Mouse (Mus musculus) G1E (cell line): ENCODE measurements around the gene March9.

Source experiments
- CTCF ChIP-seq: IDR thresholded peaks from 2 replicates; pipeline ENCODE4 v1.5.1; 2012; ENCODE audit warnings: low read depth, low read length, inconsistent platforms, mixed read lengths
- GATA1 ChIP-seq: IDR thresholded peaks from 2 replicates; pipeline ENCODE4 v1.6.1; 2012; ENCODE audit warnings: borderline replicate concordance, low read length, inconsistent platforms, mixed read lengths
- TAL1 ChIP-seq: conservative IDR thresholded peaks from 2 replicates; pipeline ENCODE4 v1.6.1; 2012; ENCODE audit warnings: low read depth, low read length, inconsistent platforms, mixed read lengths

DNA sequence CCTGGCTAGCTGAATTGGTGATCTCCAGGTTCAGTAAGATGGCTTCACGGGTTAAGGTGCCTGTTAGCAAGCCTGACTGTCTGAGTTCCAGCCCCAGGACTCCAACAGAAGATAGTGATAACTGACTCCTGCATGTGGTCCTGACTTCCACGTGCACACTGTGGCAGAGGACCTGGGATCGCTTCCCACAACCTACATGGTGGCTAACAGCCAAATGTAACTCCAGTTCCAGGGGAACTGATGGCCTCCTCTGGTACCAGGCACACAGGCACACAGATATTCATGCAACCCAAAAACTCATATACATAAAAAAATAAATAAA is 48.2 kb upstream of the March9 start:
- TF ChIP-seq CTCF (no peak), GATA1 (no peak), TAL1 (no peak)
